Mouse (Mus musculus) kidney, postnatal 25 days (tissue): ENCODE measurements around the gene Gm43552.

Source experiments
- DNase-seq, 2 experiments: peaks; one replicate each; pipeline ENCODE4 v3.0.0; 2021; ENCODE audit warnings: mixed read lengths in 2 of 2

Gm43552 gene

GRCm38 (mm10) chr5:65435806-65436561 is 56.6 kb downstream of the Gm43552 start, which contains the start of gene Ugdh:
Gene Ugdh, minus strand, starts transcription at chr5:65435949.
- DNase-seq = peak; percentile 98 to 99

- DNase-seq = no peak
Measured at GRCm38 (mm10) chr5:65435363-65435805, 57.2 kb downstream of the Gm43552 start.

GRCm38 (mm10) chr5:65434471-65435362 is 57.9 kb downstream of the Gm43552 start:
- DNase-seq = no peak

GRCm38 (mm10) chr5:65429441-65429840 is 63.2 kb downstream of the Gm43552 start:
- no peak for DNase-seq

- DNase-seq = peak; percentile 29 to 56
Measured at GRCm38 (mm10) chr5:65428321-65428720, 64.3 kb downstream of the Gm43552 start.

GRCm38 (mm10) chr5:65425251-65425650 is 67.4 kb downstream of the Gm43552 start:
- no peak for DNase-seq

GRCm38 (mm10) chr5:65424215-65424614 is 68.4 kb downstream of the Gm43552 start:
- peak; percentile 45 to 71 for DNase-seq

- DNase-seq = peak; percentile 19 to 47
Measured at GRCm38 (mm10) chr5:65422803-65423202, 69.8 kb downstream of the Gm43552 start.

GRCm38 (mm10) chr5:65420822-65421221 is 71.8 kb downstream of the Gm43552 start:
- DNase-seq = peak in 1 of 2 experiments; percentile 49

GRCm38 (mm10) chr5:65419136-65419535 is 73.5 kb downstream of the Gm43552 start:
- DNase-seq = no peak

GRCm38 (mm10) chr5:65415653-65416458 is 76.8 kb downstream of the Gm43552 start:
- DNase-seq = peak in 1 of 2 experiments; percentile 13

- DNase-seq = no peak
Measured at GRCm38 (mm10) chr5:65407989-65408388, 84.6 kb downstream of the Gm43552 start.

GRCm38 (mm10) chr5:65401251-65401994 is 91.2 kb downstream of the Gm43552 start:
- peak; percentile 84 to 88 for DNase-seq

- DNase-seq = no peak
Measured at GRCm38 (mm10) chr5:65394425-65394824, 98.2 kb downstream of the Gm43552 start.

GRCm38 (mm10) chr5:65391753-65392152 is 100.9 kb downstream of the Gm43552 start:
- DNase-seq = no peak

- DNase-seq = peak; percentile 98 to 99
Measured at GRCm38 (mm10) chr5:65390648-65391644, 101.7 kb downstream of the Gm43552 start, which contains the start of the genes Rpl9 and Lias. Gene Rpl9, minus strand, starts transcription at chr5:65391444. Gene Lias, plus strand, starts transcription at chr5:65391497.

GRCm38 (mm10) chr5:65387008-65387867 is 105.4 kb downstream of the Gm43552 start:
- no peak for DNase-seq

GRCm38 (mm10) chr5:65385704-65386103 is 106.9 kb downstream of the Gm43552 start:
- DNase-seq = no peak
